Mouse (Mus musculus): ENCODE measurements around the gene L3hypdh. TPM values are rescaled to one million over a fixed set of nuclear protein-coding genes. Genes with fewer than 3 reads are reported as not detected.

Gene L3hypdh
- polyA plus RNA-seq, 1 experiment from 2014 or later: 12.7 TPM

DNA sequence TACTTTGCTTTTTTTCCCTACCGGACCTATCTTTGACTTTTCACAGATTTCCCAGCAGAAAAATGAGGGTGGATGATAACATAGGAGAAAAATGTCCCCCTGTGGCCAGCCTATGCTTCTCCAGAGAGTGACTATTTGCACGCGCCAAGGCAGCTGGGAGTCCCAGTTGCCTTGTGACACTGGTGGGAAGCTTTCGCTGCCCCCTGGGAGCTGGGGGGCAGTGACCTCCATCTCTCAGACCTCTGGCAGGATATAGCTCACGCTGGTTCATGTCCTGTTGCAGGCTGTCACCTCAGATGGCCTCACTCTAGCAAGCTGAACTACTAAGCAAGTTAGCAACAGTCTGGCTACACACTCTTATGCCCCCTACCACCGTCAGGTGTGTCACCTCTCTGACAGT is 53.4 kb downstream of the L3hypdh start:
- ChIA-PET CTCF (interaction anchor here (1.4 kb wide), 1 partner anchor 12 kb away, joined by 4 read pairs; no protein-coding TSS in a partner anchor), POLR2A (no interaction called here)
- no peak for TF ChIP-seq CTCF (IDR thresholded peaks at IDR 0.05)
- ATAC-seq (no peak), DNase-seq (ENCODE audit: low read depth, low spot score) (no peak)
- peaks cover 5% of the 10 kb centered on the region for H3K27me3 ChIP-seq
- in situ Hi-C loops (cut with MboI; ENCODE audit: low pct_unique_long_range_greater_than_20kb): no loop called here

DNA sequence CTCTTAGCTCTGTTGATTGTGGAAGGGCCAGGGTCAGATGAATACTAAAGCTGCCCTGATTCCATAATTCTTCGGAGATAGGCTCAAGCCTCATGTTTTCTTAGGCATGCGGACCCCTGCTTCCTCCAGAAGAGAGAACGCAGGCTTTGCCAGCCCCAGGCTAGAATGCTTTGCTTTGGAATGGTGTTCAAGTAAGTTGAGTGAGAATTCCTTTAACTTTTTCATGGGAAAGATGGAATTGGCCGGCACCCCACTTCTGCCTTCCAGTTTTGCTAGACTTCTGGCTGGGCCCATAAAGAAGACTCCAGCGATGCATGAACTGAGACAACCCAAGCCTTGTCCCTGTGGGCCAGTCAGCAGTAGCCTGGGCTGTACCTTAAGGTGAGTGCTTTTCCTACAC is 54.1 kb downstream of the L3hypdh start:
- CTCF ChIA-PET: no interaction called here
- DNase-seq (ENCODE audit: low read depth, low spot score) (no peak), ATAC-seq (no peak)
- in situ Hi-C loops (cut with MboI; ENCODE audit: low pct_unique_long_range_greater_than_20kb): no loop called here
- POLR2A ChIA-PET: no interaction called here
- peaks cover 8% of the 10 kb centered on the region for H3K27me3 ChIP-seq
- TF ChIP-seq CTCF (IDR thresholded peaks at IDR 0.05): no peak

DNA sequence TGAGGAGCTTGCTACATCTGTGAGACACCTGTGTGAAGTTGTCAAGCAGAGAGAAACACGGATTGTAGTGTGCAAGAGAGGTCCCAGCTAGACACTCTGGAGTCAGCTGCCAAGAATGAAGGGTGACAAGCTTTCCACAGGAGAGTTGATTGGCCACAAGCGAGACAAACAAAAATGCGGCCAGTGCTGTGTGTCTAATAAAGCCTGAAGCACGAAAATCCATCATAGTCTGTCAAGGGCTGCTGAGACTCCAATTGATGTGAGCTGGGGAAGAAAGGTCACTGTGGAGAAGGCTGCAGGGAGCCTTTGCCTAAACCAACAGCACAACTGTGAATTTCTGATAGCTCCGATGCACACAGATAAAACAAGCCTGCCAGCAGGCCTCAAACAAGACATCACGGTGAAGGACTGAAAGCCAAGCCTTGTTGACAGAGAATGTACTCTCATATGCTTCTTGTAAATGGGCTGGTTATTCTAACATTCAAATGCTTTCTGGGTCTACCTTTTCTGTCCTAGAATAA is 59.9 kb downstream of the L3hypdh start:
- ChIA-PET CTCF (no interaction called here), POLR2A (no interaction called here)
- in situ Hi-C loops (cut with MboI; ENCODE audit: low pct_unique_long_range_greater_than_20kb): no loop called here
- DNase-seq (ENCODE audit: low read depth, low spot score) (no peak), ATAC-seq (no peak)
- peaks cover 13% of the 10 kb centered on the region for H3K27me3 ChIP-seq
- TF ChIP-seq CTCF (IDR thresholded peaks at IDR 0.05): no peak

DNA sequence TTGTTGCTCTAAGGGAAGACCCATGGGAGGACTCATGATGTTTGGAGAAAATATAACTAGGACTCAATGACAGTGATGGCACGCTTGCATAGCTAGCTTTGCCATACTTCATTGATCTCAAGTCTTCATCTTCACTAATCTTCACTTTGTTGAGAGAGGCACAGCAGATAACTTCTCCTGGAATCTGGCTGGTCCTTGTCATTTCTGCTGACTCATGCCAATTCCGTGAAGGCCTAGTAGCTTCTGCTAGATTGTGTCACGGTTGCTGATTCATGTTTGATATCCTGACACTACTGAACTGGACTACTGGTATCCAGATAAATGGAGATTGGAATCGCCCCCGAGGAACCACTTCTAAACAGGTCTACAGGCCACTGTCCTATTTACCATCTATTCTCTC is 61.7 kb downstream of the L3hypdh start:
- ChIA-PET CTCF (interaction anchor here (2.3 kb wide), 1 partner anchor 10 kb away, joined by 6 read pairs; no protein-coding TSS in a partner anchor), POLR2A (no interaction called here)
- in situ Hi-C loops (cut with MboI; ENCODE audit: low pct_unique_long_range_greater_than_20kb): no loop called here
- no peak for ATAC-seq
- no peak for DNase-seq (ENCODE audit: low read depth, low spot score)
- no peak for TF ChIP-seq CTCF (IDR thresholded peaks at IDR 0.05)
- H3K27me3 ChIP-seq: peaks cover 13% of the 10 kb centered on the region

Other genes with a start within 250 kb of the L3hypdh start
- gene Gpr135, start 14.3 kb downstream of the L3hypdh start, polyA plus RNA-seq (2021): 0.71 TPM
- 56.2 TPM for gene Jkamp, start 150 bp upstream of the L3hypdh start, polyA plus RNA-seq (2021)
- gene Ccdc175, start 99.6 kb upstream of the L3hypdh start, polyA plus RNA-seq (2021): not detected

Data from Patski (cell line).